Comparison of ENCODE assay signal across 8 mouse cellular contexts in genomic region chr17:50795445-50796095, GRCm38 (mm10).
DNase-seq lines count a peak whose midpoint lies in the region; ATAC-seq lines count a peak whose summit lies in the region.

No protein-coding gene starts in this region.

- ATAC-seq in cerebellum, adult (ENCODE audit: insufficient number of reproducible peaks, low FRiP score, low TSS enrichment): peak; percentile 98
- peak; percentile 95 for ATAC-seq in forebrain, embryonic 14.5 days
- ATAC-seq in hindbrain, embryonic 11.5 days (ENCODE audit: low FRiP score): peak; percentile 89

- DNase-seq in Muller cell, postnatal 12 days (ENCODE audit: inconsistent ontology term): peak; percentile 74
- peak; percentile 89 for DNase-seq in forebrain, embryonic 14.5 days (ENCODE audit: low spot score)
- peak; percentile 81 for DNase-seq in hindbrain, embryonic 11.5 days (ENCODE audit: low spot score)
- peak; percentile 23 to 71 for DNase-seq in layer of hippocampus, adult 18-20 months (ENCODE audit: low spot score in 2 of 2)
- DNase-seq in lung, postnatal 10 days: peak; percentile 78
- peak; percentile 55 for DNase-seq in retina, postnatal 7 days (ENCODE audit: low read depth, low spot score)
- DNase-seq in urinary bladder, postnatal 25 days (ENCODE audit: low spot score): peak; percentile 31

- no peak overlapping the region for H3K4me2 ChIP-seq in forebrain, embryonic 14.5 days (ENCODE audit: low read length)
- no peak overlapping the region for H3K4me2 ChIP-seq in hindbrain, embryonic 11.5 days (replicated peaks; ENCODE audit: low read depth, low read length)

- no peak overlapping the region for H3K9ac ChIP-seq in forebrain, embryonic 14.5 days (ENCODE audit: low read length)
- no peak overlapping the region for H3K9ac ChIP-seq in hindbrain, embryonic 11.5 days (ENCODE audit: low read depth, low read length)

- H3K4me3 ChIP-seq in forebrain, embryonic 14.5 days (ENCODE audit: low read depth, low read length): no peak overlapping the region
- no peak overlapping the region for H3K4me3 ChIP-seq in hindbrain, embryonic 11.5 days (ENCODE audit: low read depth, low read length)

- H3K27me3 ChIP-seq in forebrain, embryonic 14.5 days (replicated peaks; ENCODE audit: control insufficient read depth, insufficient read depth, low read length): no peaks in the 10 kb centered on the region
- no peaks in the 10 kb centered on the region for H3K27me3 ChIP-seq in hindbrain, embryonic 11.5 days (ENCODE audit: control insufficient read depth, insufficient read depth, low read length)

- no peaks in the 10 kb centered on the region for H3K4me1 ChIP-seq in forebrain, embryonic 14.5 days (ENCODE audit: control insufficient read depth, insufficient read depth, low read length)
- H3K4me1 ChIP-seq in hindbrain, embryonic 11.5 days (replicated peaks; ENCODE audit: control insufficient read depth, insufficient read depth, low read length): no peaks in the 10 kb centered on the region

- no peak overlapping the region for H3K27ac ChIP-seq in forebrain, embryonic 14.5 days (ENCODE audit: low read depth, low read length)
- H3K27ac ChIP-seq in hindbrain, embryonic 11.5 days (ENCODE audit: low read depth, low read length): no peak overlapping the region

- H3K9me3 ChIP-seq in forebrain, embryonic 14.5 days (replicated peaks; ENCODE audit: control insufficient read depth, low read length): no peaks in the 10 kb centered on the region
- H3K9me3 ChIP-seq in hindbrain, embryonic 11.5 days (ENCODE audit: control insufficient read depth, low read length): no peaks in the 10 kb centered on the region

- 73% methylated on average over 6 of the region's 6 CpGs for WGBS in forebrain, embryonic 14.5 days
- 71% methylated on average over 6 of the region's 6 CpGs for WGBS in hindbrain, embryonic 11.5 days

- no peaks in the 10 kb centered on the region for H3K36me3 ChIP-seq in forebrain, embryonic 14.5 days (ENCODE audit: control insufficient read depth, insufficient read depth, low read length)
- H3K36me3 ChIP-seq in hindbrain, embryonic 11.5 days (ENCODE audit: control insufficient read depth, insufficient read depth, low read length): no peaks in the 10 kb centered on the region

Comparison
In these comparisons a context has a peak if more than half of its experiments do, and no peak if none do; other contexts are left out.
1. DNase-seq: peak in every context shown above with its lines; median percentile 89 in forebrain, embryonic 14.5 days; 81 in hindbrain, embryonic 11.5 days; 78 in lung, postnatal 10 days; 74 in Muller cell, postnatal 12 days; 55 in retina, postnatal 7 days; 47 in layer of hippocampus, adult 18-20 months; 31 in urinary bladder, postnatal 25 days.